Mouse (Mus musculus): ENCODE measurements at regions not wholly inside any gene's neighbourhood (a gene's known extent, or its start where the extent isn't known, plus 50 kb on each side); places are given as distances from the start of the nearest gene placed in this dataset.

DNA sequence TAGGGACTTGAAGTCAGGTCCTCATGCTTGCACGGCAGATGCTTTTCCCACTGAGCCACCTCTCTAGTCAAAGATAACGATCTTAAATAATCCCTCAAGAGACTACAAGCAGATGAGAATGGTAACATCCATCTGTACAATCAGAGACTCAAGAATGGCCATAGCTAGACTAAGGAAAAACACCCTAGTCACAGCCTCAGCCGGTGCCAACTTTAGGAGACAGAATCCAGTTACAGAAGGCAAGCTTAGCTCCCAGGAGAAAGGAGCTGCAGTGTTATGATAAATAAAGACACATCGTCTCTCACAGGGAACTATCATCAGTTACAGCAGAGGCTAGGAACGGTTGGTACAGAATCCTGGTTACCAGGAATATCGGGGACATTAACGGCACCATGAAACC lies 88.7 kb upstream of the Arl4c start:
- no peak for TF ChIP-seq CTCF (IDR thresholded peaks at IDR 0.05; ENCODE audit: low read depth, low read length)
- no peak for TF ChIP-seq EP300 (IDR thresholded peaks at IDR 0.05; ENCODE audit: insufficient read depth, low read depth, low read length)

Measured in ES-Bruce4 (cell line).